Mouse (Mus musculus): ENCODE measurements around the gene Lcn10. TPM values are rescaled to one million over a fixed set of nuclear protein-coding genes. Genes with fewer than 3 reads are reported as not detected.
"Not testable (repeated sequence)": the region's sequence is repeated elsewhere in the genome, so short reads cannot be mapped to it uniquely, and the experiment has no call there.

Gene Lcn10
- polyA plus RNA-seq (2017; shearing (Covaris generic)) = not detected

DNA sequence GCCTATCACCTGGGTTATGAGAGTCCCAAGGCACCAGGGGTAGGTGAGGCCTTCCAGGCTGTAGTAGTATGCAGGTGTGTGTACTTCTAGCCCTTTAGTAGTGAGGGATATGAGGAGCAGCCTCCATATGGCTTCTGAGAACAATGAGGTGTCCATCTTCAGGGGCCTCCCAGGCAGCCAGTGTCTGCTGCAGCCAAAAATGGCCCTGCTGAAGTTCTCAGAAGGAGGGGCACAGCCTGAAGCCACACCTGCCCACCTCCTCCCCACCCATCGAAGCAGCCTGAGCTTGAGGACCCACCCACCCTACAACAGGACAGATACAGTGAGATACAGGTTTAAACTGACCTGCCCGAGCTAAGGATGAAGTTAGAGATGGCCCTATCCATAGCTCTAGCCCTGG, at the start of gene Lcn10:
Gene Lcn10, plus strand, starts transcription at position 301 of the 400 bp plus-strand sequence.
- no peak for ATAC-seq

DNA sequence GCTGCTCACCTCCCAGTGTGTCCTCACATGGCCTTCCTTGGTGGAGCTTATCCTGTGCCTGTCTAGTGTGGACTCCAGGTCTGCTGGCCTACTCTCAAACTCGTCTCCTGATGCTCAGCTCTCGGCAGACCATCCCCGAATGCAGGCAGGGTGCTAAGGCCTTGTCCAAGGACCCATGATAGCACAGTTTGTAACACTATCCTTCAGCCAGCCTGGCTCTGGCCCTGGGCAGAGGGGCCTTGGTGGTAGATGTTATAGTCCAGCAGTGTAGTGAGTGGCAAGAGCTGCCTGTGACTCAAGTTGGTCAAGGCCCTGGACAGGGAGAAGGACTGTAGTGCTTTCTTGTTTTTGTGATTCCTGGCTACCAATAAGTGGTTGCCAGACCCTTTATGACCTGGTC, 48.9 kb upstream of the Lcn10 start:
- ATAC-seq = no peak

DNA sequence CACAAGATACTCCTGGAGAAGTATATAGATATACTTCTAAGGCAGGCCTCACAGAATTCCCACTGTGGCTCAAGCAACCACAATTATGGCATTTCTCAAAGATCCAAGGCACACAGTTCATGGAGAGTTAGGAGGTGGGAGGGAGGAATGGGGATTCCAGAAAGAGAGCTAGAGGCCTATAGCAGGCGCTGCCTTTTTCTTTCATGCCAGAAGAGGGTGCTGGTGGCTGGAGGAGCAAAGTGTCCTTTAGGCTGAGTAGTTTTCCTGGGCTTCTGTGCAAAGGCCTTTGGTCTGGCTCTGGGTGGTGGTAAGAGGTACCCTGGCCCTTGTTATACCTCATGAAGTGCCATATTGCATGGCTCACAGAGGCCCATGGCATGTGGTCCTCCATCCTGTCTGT, 48.5 kb upstream of the Lcn10 start:
- no peak for ATAC-seq

DNA sequence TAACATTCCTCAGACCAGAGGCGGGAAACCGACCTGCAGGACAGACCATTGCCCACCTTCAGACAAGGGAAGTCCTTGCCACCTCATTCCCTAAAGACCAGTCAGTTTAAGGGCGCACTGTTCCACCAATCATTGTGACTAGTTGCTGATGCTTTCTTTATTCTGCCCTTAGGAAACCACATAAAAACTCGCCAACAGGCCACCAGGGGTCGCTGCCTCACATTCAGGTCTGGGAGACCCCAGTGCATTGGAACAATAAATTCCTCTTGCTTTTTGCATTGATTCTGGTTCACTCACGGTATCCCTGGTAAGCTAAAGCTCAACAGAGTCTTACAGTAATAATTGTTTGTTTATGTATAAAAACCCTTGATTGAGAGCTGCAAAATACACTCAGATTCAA, 42.6 kb upstream of the Lcn10 start:
- ATAC-seq = no peak

DNA sequence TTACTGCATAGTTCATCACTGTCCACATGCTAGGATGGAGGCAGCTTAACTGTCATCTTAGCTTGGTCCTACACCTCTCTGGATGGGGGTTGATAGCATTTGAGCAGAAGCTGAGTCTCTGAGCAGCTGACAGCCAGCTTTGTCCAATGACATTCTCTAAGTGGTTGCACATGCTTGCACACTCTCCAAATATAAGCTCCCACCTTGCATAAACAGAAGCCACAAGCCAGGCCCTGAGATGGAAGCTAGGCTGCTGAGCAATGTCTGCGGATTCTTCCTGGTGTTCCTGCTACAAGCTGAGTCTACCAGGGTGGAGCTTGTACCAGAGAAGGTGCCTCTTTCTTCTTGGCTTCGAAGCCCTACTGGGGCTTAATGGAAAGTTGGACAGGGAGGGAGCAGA, 29.6 kb upstream of the Lcn10 start, which contains the start of gene Lcn8:
Gene Lcn8, plus strand, starts transcription at position 219 of the 400 bp plus-strand sequence.
- no peak for ATAC-seq

DNA sequence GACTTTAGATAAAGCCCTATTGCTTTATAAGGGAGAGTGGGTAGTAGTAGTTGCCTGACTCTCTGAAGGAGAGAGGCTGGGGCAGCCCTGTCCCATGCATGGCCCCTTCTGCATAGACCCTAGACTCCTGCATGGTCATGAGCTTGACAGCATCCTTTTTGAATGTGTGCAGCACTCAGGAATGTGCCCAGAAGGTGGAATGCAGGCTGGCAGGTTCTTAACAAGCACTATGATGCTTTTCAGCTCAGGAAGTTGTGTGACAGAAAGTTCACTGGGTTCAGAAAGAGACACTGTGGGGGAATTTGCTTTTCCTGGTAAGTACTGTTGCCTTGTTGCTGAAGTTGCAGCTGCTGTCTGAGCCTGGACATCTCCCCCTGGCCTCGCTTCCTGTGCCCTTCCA, 28.0 kb upstream of the Lcn10 start:
- no peak for ATAC-seq

DNA sequence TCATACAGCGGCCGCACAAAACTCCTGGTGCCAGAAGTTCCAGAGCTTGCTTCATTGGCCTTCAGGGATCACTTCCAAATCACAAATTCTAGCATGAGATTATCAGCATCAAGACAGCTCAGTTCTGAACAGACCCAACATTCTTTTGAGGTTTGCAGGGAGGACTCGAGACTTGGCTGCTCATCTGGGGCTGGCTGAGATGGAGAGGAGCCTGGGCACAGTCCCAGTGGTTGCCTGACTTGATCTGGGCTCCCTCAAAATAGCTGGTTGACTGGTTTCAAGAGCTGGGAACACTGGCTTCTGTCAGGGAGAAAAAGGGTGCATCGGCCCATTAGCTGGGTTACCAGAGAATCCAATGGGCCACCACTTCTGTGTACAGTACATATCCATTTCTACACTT, 25.8 kb upstream of the Lcn10 start:
- no peak for ATAC-seq

DNA sequence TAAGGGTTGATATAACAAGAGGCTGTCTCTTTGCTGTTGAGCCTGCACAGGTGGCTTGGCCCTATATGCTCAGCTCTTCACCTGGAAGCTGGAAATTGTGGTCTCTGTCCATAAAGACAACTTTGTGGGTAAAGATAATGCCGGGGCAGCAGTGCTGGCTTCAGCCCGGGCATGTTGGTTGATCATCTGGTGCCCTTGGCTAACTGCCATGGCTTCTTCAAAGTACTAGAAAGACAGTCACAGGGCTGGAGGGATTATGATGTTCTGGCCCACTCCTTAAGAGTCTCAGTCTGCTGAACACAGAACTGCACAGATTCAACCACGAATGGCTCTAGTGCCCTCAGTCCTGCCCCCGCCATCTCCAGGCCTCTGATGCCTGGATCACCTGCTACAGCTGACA, 25.3 kb upstream of the Lcn10 start:
- no peak for ATAC-seq

DNA sequence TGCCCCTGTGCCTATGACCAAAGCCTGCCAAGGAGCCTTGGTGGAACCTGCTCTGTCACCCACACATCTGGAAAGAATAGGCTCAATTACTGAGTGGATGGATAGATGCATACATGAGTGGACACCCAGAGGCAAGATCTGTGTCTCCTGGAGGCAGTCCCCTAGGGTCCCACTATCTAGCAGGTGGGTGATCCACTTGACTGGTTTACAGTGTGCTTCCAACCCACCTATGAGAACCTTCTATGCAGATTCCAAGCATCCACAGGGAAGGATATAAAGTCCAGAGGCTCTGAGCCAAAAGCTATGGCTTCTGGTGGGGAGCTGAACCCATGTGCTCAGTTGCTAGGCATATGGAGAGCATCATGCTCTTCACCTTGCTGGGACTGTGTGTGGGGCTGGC, 24.9 kb upstream of the Lcn10 start, which contains the start of gene Lcn5:
Gene Lcn5, plus strand, starts transcription at position 301 of the 400 bp plus-strand sequence.
- ATAC-seq = no peak

DNA sequence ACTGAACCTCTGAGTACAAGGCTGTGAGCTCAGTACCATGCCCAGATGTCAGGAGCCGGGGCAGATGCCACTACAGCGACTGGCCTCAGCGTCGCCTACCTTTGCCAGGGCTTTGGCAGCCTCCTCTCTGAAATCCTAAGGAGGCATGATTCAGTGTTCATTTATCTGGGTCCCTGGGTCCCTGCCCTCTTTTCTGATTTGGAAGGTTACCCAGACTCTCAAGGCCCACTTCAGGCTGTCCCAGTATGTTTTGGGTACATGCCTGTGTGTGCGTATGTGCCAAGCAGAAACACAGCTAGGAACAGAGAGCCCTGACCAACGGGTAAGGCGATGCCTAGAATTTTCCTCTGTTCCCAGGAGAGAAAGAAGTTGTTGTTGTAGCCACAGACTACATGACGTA, 22.2 kb upstream of the Lcn10 start:
- ATAC-seq = no peak

DNA sequence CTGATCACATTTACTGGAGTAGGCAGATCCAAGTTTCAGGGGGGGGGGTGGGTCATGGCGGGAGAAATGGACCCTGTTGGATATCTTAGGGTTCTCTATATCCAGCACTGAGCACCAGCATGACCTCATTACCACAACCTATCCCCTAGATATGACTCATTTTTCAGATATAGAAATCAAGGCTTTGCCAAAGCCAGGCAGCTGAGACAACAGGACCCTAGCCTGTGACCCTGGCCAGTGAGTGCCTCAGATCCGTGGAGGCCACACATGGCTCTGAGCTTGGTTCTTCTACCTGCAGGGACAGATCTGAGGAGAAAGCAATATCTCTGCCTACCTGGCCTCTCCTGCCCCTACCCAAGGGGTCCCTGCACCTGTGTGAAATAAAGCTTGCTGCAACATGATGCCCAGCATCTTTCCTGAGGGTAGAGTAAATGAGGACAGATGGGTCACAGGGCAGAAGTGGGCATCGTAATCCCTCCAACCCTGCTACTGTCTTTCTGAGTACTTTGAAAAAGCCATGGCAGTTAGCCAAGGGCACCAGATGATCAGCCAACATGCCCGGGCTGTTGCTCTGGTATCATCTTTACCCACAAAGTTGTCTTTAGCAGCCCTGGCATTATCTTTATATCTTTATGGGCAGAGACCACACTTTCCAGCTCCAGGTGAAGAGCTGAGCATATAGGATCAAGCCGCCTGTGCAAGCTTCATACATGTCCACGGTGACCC, 21.1 kb upstream of the Lcn10 start:
- no peak for ATAC-seq

DNA sequence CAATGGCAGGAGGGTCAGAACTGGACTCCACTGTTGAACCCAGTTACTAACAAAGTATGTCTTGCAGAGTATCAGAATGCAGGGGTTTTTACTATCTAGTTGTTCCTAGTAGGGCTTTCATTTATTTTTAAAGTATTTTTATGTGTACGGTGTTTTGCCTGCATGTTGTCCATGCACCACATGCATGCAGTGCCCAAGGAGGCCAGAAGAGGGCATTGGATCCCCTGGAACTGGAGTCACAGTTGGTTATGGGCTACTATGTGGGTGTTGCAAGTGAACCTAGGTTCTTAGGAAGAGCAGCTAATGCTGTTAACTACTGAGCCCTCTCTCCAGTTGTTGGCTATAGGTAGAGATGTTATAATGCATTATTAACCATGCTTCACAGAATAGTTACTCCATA, 19.0 kb upstream of the Lcn10 start:
- ATAC-seq = peak; percentile 40

DNA sequence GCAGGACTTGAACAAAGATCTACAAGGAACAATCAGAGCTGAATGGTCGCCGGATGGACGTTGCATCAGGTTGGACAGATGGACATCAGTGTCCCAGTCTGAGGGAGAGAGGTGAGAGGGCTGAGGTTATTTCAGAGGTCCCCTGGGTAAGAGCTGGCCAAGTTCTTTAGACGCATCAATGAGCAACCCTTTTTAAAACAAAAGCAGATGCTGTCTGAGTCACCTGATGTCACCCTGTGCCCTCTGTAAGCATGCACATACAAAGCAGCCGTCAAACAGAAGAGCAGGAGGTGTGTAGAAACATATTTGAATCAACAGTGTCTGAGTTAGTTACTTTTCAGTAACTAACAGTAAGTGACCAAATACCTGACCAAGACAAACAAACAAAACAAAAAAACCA, 18.4 kb upstream of the Lcn10 start:
- ATAC-seq = no peak

DNA sequence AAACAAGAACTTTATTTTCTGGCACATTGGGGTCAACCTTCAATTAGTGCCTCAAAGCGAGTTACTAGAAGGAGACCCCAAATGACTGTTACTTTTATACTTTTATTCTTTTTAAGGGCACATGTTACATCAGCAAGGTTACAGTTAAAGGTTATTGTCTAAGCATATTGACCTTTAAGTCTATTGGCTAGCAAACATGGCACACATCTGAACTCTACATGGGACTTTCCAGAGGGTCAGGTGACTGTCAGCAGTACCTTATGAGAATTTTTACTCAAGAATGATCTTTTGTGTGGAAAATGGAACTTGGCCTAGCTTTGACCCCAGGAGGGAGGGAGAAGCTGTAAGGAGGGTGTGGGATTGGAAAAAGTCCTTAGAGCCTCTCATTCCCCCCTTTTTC, 16.0 kb upstream of the Lcn10 start:
- ATAC-seq = peak; percentile 49

DNA sequence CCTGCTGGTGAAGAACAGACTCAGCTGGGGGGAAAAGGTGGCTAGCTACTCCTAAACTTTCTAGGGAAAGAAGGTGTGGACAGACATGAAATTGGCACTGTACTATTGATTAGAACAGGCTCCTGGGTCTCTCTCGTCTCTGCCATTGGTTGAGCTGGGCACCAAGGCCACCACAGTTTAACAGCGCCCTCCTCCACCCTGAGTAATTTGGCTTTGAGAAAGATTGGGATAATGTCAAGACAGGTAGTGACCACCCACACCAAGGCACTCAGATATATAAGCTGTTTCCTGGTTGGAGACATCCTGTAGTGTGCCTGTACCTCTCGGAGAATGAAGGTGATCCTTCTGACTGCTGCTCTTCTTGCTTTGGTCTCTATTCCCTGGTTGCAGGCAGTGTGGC, 6.0 kb upstream of the Lcn10 start, which contains the start of gene Lcn6:
Gene Lcn6, plus strand, starts transcription at position 301 of the 400 bp plus-strand sequence.
- ATAC-seq = no peak

DNA sequence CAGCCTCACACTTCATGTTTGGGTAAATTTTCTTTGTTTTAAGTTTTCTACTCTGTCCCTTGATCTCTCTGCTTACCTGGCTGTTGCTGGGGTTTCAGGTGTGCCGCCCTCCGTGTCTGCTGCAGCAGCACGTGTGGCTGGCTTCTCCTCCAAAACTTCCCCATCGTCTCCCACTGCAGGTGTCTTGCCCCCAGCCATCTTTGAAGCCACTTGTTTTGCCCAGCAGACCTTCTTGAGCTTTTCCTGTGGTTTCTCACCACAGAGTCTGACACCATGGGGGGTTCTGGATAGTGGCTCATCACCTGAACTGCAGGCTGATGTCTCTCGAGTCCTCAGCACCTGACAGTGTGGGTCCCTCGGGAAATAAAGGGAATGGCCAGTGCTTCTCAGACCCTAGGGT, 3.0 kb upstream of the Lcn10 start:
- ATAC-seq = no peak

DNA sequence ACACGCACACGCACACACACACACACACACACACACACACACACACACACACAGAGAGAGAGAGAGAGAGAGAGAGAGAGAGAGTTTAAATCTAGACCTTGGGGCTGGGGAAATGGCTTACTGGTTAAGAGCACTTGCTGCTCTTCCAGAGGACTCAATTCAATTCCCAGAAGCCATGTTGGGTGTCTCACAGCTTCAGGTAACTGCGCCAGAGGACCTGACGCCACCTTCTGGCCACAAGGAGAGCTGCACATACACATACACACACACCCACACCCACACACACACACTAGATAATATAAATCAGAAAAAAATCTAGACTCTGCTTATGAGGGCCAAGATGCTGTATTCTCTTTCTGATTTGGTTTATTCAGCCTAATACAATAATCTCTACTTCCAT, 4.4 kb downstream of the Lcn10 start:
- ATAC-seq = no peak

DNA sequence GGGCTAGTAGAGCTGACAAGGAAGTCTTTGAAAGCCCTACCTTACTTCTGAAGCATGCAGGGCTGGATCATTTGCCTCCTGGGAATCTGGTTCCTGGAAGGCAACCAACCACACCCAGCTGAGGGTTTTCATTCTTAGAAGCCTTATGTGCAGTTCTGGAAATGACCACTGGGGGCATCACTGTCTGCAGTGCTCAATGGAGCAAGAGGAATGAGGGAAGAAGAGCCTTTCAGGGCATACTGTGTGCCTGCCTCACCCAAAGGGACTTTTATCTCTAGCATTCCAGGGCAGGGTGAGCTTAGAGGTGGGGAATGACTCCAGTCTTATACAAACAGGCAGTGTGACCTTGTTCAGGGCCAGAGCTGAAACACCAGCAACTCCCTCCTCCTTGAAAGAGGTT, 12.1 kb downstream of the Lcn10 start:
- ATAC-seq = no peak

DNA sequence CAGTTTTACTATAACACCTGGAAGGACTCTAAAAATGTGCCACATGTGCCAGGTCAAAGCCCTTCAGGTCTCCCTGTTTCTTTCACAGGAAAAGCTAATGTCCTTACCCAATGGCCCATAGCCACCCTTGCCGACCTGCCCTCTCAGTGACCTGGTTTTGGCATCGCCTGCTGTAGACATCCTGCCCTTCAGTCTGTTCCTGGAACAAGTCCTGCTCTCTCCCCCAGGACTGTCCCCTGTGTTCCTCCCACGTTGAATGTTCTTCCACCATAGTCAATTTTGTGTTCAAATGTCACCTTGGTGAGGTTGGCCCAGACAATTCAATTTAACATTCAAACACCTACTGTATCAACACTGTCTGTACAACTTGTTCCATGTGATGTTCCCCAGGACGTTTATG, 14.4 kb downstream of the Lcn10 start:
- no peak for ATAC-seq

DNA sequence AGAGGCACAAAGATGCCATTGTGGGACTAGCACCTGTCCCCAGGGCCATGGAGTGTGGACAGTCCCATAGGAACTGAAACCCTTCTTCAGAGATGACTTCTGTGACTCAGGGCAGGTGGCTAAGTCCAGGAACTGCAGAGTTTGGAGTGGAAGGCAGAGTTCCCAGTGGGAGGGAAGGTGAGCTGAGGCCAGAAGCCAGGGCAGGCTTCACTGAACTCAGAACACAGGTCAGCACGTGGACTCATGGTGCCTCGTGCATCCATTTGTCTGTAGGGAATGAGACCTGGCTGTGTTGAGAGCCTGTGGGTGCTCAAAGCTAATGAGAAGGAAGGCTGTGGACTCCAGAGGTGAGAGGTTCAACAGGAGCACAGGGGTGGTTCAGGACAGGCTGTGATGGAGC, 16.2 kb downstream of the Lcn10 start:
- no peak for ATAC-seq

DNA sequence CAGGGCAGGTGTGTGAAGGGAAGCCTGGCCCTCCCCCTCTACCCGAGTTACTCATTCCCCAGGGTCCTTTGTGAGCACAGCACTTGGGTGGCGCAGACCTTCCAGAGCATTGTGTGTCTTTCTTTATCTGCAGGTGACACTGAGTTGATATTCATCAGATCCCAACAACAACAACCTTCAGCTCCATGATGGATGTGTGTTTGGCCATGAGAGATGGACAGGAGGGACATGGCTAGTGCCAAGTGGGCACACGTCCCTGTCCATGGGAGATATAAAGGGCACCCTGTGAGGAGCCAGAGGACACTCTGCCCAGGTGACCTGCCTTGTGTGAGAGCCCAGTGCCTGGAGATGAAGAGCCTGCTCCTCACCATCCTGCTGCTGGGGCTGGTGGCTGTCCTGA, 17.2 kb downstream of the Lcn10 start, which contains the start of gene Obp2a:
Gene Obp2a, plus strand, starts transcription at position 301 of the 400 bp plus-strand sequence.
- not testable (repeated sequence) for ATAC-seq

DNA sequence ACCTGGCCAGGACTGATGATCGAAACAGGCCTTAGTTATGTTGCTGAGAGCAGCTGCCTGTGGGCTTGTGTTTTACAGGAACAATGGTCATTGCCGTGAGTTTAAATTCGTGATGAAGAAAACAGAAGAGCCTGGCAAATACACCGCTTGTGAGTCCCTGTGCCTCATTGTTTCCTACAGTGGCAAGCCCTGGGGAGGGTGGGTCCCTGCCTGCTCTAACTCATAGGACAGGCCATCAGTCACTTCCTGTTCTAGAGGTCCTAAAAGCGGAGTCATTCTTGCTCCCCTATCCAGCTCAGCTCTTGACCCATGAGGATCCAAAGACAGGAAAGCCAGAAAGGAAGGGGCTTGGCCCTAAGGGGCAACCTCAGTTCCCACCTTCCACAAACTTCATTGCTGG, 18.5 kb downstream of the Lcn10 start:
- no peak for ATAC-seq

DNA sequence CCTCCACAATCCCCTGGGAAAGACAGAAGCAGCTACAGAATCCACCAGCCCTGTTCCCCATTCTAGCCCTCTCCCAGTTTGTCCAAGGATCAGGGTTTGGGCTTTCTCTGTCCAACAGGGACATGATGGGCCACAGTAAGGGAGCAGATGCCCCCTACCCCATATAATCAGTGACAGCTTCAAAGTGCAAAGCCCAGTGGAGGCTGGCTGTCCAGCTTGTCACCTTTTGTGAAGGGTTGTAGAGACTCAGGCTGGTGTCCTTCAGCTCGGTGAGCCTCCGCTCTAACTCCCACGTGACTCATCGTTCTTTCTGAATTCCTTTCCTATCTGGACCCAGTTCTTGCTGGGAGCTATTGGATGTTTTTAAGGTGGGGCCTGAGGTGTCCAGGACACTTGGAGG, 21.2 kb downstream of the Lcn10 start:
- ATAC-seq = no peak

DNA sequence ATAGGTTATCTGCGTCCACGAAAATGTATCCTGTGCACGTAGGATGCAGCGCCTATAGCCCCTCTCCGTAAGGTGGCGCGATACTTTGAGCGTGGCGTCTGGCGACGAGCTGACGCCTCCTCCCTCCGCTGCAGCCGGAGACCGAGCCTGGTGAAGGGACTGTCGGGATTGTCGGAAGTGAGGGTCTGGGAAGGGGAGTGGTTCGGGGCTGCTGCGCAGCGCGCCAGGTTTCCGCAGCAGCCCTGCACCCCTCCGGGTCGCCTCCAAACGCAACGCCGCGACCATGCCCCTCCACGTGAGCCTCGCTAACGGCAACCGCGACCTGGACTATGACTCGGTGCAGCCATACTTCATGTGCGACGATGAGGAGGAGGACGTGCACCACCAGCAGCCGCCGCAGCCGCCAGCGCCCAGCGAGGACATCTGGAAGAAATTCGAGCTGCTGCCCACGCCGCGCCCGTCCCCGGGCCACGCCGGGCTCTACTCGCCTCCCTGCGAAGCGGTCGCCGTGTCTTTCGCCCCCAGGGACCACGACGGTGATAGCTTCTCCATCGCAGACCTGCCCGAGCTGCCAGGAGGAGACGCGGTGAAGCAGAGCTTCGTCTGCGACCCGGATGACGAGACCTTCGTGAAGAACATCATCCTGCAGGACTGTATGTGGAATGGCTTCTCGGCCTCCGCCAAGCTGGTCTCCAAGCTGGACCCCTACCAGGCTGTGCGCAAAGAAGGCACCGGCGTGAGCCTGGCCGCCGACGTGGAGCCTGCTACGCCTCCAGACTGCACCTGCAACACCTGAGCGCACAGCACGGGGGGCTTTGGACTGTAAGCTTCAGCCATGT, 24.3 kb downstream of the Lcn10 start, which contains the start of gene Bmyc:
Gene Bmyc, plus strand, starts transcription at position 97 of the 839 bp plus-strand sequence.
- ATAC-seq = peak; percentile 90

Data from activated CD4-positive, CD25-positive, alpha-beta regulatory T cell, adult 4 months (primary cell).